In the genomic region with DNA sequence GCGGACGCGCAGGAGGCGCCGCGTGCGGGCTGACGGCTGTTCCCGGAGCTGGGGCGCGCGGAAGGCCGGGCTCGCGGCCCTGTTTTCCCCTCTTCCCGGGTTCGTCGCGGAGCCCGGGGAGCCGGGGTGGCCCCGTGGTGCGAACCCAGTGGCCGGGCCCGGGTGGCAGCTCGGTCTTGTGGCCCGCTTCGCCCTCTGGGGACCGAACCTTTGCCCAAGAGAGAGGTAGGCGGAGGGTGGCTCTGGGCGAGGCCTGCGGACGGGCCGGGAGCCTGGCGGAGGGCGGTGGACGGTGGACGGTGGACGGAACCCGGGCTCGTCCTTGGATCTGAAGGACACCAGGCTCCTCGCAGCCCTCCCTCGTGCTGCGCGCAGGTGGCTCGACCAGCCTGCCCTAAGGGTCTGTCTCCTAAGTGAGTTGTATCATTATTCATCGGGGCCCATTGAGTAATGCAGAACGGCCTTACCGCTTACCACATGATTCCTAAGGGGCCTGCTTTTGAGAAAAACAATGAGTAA, we compare ENCODE assay signal across 8 mouse cellular contexts. TPM values are rescaled to one million over a fixed set of nuclear protein-coding genes. Genes with fewer than 3 reads are reported as not detected.
DNase-seq lines count a peak whose midpoint lies in the region; ATAC-seq and TF ChIP-seq lines count a peak whose summit lies in the region.

No protein-coding gene starts in this region.

- intact Hi-C loops in gastrocnemius, adult 2 months (cut with DNase I) = loop anchor here (1.0 to 10.0 kb wide), 4 partner anchors 27 to 147 kb away; partner anchors contain the start of genes Arpc1a, Bud31, Kpna7 and Pdap1

- peak; percentile 84 for ATAC-seq in hindbrain, embryonic 16.5 days
- ATAC-seq in midbrain, embryonic 15.5 days (replicated peaks) = no peak; the same call in 1 of the 2 replicates

- H3K9ac ChIP-seq in hindbrain, embryonic 16.5 days (ENCODE audit: low read depth, low read length) = peak overlapping the region; percentile 98
- peak overlapping the region; percentile 95 for H3K9ac ChIP-seq in midbrain, embryonic 15.5 days

- H3K27me3 ChIP-seq in hindbrain, embryonic 16.5 days (replicated peaks; ENCODE audit: control insufficient read depth, insufficient read depth, low read length) = no peaks in the 10 kb centered on the region
- H3K27me3 ChIP-seq in midbrain, embryonic 15.5 days (replicated peaks) = no peaks in the 10 kb centered on the region

- H3K4me2 ChIP-seq in hindbrain, embryonic 16.5 days (ENCODE audit: low read length) = peak overlapping the region; percentile 84
- H3K4me2 ChIP-seq in midbrain, embryonic 15.5 days = peak overlapping the region; percentile 88

- peak overlapping the region; percentile 98 for H3K27ac ChIP-seq in gastrocnemius, adult 2 months
- H3K27ac ChIP-seq in cortical plate, adult 2 months (ENCODE audit: insufficient read depth, low read length) = peak overlapping the region; percentile 25
- H3K27ac ChIP-seq in hindbrain, embryonic 16.5 days (ENCODE audit: low read depth, low read length) = peak overlapping the region; percentile 91
- H3K27ac ChIP-seq in midbrain, embryonic 15.5 days = peak overlapping the region; percentile 94

- no peaks in the 10 kb centered on the region; the same call in 1 of the 2 replicates for H3K4me1 ChIP-seq in cortical plate, adult 2 months (ENCODE audit: control insufficient read depth, insufficient read depth, low read length)
- peaks cover 15% of the 10 kb centered on the region for H3K4me1 ChIP-seq in hindbrain, embryonic 16.5 days (ENCODE audit: control insufficient read depth, insufficient read depth, low read depth, low read length)
- peaks cover 23% of the 10 kb centered on the region for H3K4me1 ChIP-seq in midbrain, embryonic 15.5 days

- H3K4me3 ChIP-seq in gastrocnemius, adult 2 months = peak overlapping the region; percentile 93
- H3K4me3 ChIP-seq in cortical plate, adult 2 months (ENCODE audit: insufficient read depth, low read length) = peak overlapping the region; percentile 59
- H3K4me3 ChIP-seq in hindbrain, embryonic 16.5 days (ENCODE audit: low read length) = peak overlapping the region; percentile 99
- peak overlapping the region; percentile 98 for H3K4me3 ChIP-seq in midbrain, embryonic 15.5 days

- under 1% methylated on average over 46 of the region's 49 CpGs for WGBS in hindbrain, embryonic 16.5 days
- WGBS in midbrain, embryonic 15.5 days = under 1% methylated on average over 47 of the region's 49 CpGs

- TF ChIP-seq POLR2A in cortical plate, adult 2 months (IDR thresholded peaks at IDR 0.05; ENCODE audit: extremely low read depth, insufficient read depth, low read length) = no peak

- no peak for DNase-seq in gastrocnemius, adult 2 months
- no peak for DNase-seq in gastrocnemius, postnatal 4 days (ENCODE audit: low spot score in 2 of 2)
- DNase-seq in 416B (ENCODE audit: low read depth) = peak; percentile 64
- no peak for DNase-seq in left cerebral cortex, adult 18-20 months (ENCODE audit: low spot score in 2 of 2)
- DNase-seq in lung, postnatal 14 days = no peak

- peaks cover 17% of the 10 kb centered on the region for H3K36me3 ChIP-seq in hindbrain, embryonic 16.5 days (ENCODE audit: control insufficient read depth, insufficient read depth, low read length)
- peaks cover 23% of the 10 kb centered on the region for H3K36me3 ChIP-seq in midbrain, embryonic 15.5 days (replicated peaks)

- TF ChIP-seq CTCF in gastrocnemius, adult 2 months (IDR thresholded peaks at IDR 0.05) = no peak
- TF ChIP-seq CTCF in cortical plate, adult 2 months (IDR thresholded peaks at IDR 0.05; ENCODE audit: extremely low read depth, insufficient read depth, low read length) = no peak

- no peaks in the 10 kb centered on the region for H3K9me3 ChIP-seq in hindbrain, embryonic 16.5 days (ENCODE audit: control insufficient read depth, low read length)
- no peaks in the 10 kb centered on the region for H3K9me3 ChIP-seq in midbrain, embryonic 15.5 days

RNA-seq across cellular contexts. Expression of gene Zfp655, which starts 0.4 kb away (rescaled TPM):
- total RNA-seq in gastrocnemius, adult 2 months (2021) = 10 to 100 TPM; 14.3 to 15.2 TPM
- 10 to 100 TPM; 19.0 to 22.9 TPM for total RNA-seq in gastrocnemius, postnatal 4 days (2021)
- 21.7 and 22.9 TPM in 2 replicates for polyA plus RNA-seq in cortical plate, adult 2 months (2012; rRNA removed)
- polyA plus RNA-seq in hindbrain, embryonic 16.5 days (2015; fragmentation: Nextera tagmentation; extraction: Ambion mirVana) = 27.2 and 30.0 TPM in 2 replicates
- 31.4 and 34.1 TPM in 2 replicates for polyA plus RNA-seq in midbrain, embryonic 15.5 days (2015; fragmentation: Nextera tagmentation; extraction: Ambion mirVana)
- 10 to 100 TPM; 30.0 to 33.0 TPM for total RNA-seq in left cerebral cortex, adult 18-20 months (2021)

RNA-seq across cellular contexts. Expression of gene Zkscan5, which starts 27.6 kb away (rescaled TPM):
- total RNA-seq in gastrocnemius, adult 2 months (2021) = 1 to 10 TPM; 8.6 to 9.3 TPM
- 10 to 100 TPM; 11.3 to 11.9 TPM for total RNA-seq in gastrocnemius, postnatal 4 days (2021)
- polyA plus RNA-seq in cortical plate, adult 2 months (2012; rRNA removed) = 9.3 and 10.0 TPM in 2 replicates
- polyA plus RNA-seq in hindbrain, embryonic 16.5 days (2015; fragmentation: Nextera tagmentation; extraction: Ambion mirVana) = 13.7 and 14.5 TPM in 2 replicates
- 16.2 and 17.2 TPM in 2 replicates for polyA plus RNA-seq in midbrain, embryonic 15.5 days (2015; fragmentation: Nextera tagmentation; extraction: Ambion mirVana)
- total RNA-seq in left cerebral cortex, adult 18-20 months (2021) = 1 to 10 TPM; 9.4 to 9.5 TPM

RNA-seq across cellular contexts. Expression of gene Zkscan14, which starts 30.3 kb away (rescaled TPM):
- total RNA-seq in gastrocnemius, adult 2 months (2021) = 10 to 100 TPM in 1 of 2 experiments, 1 to 10 TPM in 1; 9.3 to 11.6 TPM
- total RNA-seq in gastrocnemius, postnatal 4 days (2021) = 1 to 10 TPM; 5.5 to 7.3 TPM
- polyA plus RNA-seq in cortical plate, adult 2 months (2012; rRNA removed) = 8.5 and 9.8 TPM in 2 replicates
- polyA plus RNA-seq in hindbrain, embryonic 16.5 days (2015; fragmentation: Nextera tagmentation; extraction: Ambion mirVana) = 13.1 and 14.1 TPM in 2 replicates
- 15.7 and 17.0 TPM in 2 replicates for polyA plus RNA-seq in midbrain, embryonic 15.5 days (2015; fragmentation: Nextera tagmentation; extraction: Ambion mirVana)
- total RNA-seq in left cerebral cortex, adult 18-20 months (2021) = 10 to 100 TPM; 11.8 to 15.8 TPM

RNA-seq across cellular contexts. Expression of gene Atp5j2, which starts 40.1 kb away (rescaled TPM):
- total RNA-seq in gastrocnemius, adult 2 months (2021) = 100 to 1,000 TPM; 622 to 768 TPM
- total RNA-seq in gastrocnemius, postnatal 4 days (2021) = 100 to 1,000 TPM; 464 to 480 TPM
- 380 and 392 TPM in 2 replicates for polyA plus RNA-seq in cortical plate, adult 2 months (2012; rRNA removed)
- 673 and 743 TPM in 2 replicates for polyA plus RNA-seq in hindbrain, embryonic 16.5 days (2015; fragmentation: Nextera tagmentation; extraction: Ambion mirVana)
- 604 and 630 TPM in 2 replicates for polyA plus RNA-seq in midbrain, embryonic 15.5 days (2015; fragmentation: Nextera tagmentation; extraction: Ambion mirVana)
- 100 to 1,000 TPM; 223 to 245 TPM for total RNA-seq in left cerebral cortex, adult 18-20 months (2021)

RNA-seq across cellular contexts. Expression of gene Zscan25, which starts 48.3 kb away (rescaled TPM):
- total RNA-seq in gastrocnemius, adult 2 months (2021) = 1 to 10 TPM; 8.8 to 9.4 TPM
- 10 to 100 TPM; 12.6 to 15.4 TPM for total RNA-seq in gastrocnemius, postnatal 4 days (2021)
- polyA plus RNA-seq in cortical plate, adult 2 months (2012; rRNA removed) = 15.1 and 15.8 TPM in 2 replicates
- polyA plus RNA-seq in hindbrain, embryonic 16.5 days (2015; fragmentation: Nextera tagmentation; extraction: Ambion mirVana) = 0.40 and 0.47 TPM in 2 replicates
- polyA plus RNA-seq in midbrain, embryonic 15.5 days (2015; fragmentation: Nextera tagmentation; extraction: Ambion mirVana) = 0.43 and 1.2 TPM in 2 replicates
- 10 to 100 TPM; 19.6 to 22.9 TPM for total RNA-seq in left cerebral cortex, adult 18-20 months (2021)

Comparison
In these comparisons a context has a peak if more than half of its experiments do, and no peak if none do; other contexts are left out.
1. H3K27ac ChIP-seq: peak in every context shown above with its lines; median percentile 98 in gastrocnemius, adult 2 months; 94 in midbrain, embryonic 15.5 days; 91 in hindbrain, embryonic 16.5 days; 25 in cortical plate, adult 2 months.